Mouse (Mus musculus) gastrocnemius, postnatal 36 days (tissue): ENCODE measurements around the gene Tigd4. TPM values are rescaled to one million over a fixed set of nuclear protein-coding genes. Genes with fewer than 3 reads are reported as not detected.

Source experiments
- DNase-seq, 2 experiments: peaks; one replicate each; pipeline ENCODE4 v3.0.0; 2022
- intact Hi-C: fragments of 180-260 bp; cut with DNase I; formaldehyde crosslinking; loops from one replicate; pipeline ENCODE4 v1.15.1; 2025
- total RNA-seq, 2 experiments: library from RNA; stranded (reverse); gene quantifications; 2 replicates each; pipeline ENCODE4 v1.2.3; 2021

Tigd4 gene
- total RNA-seq, 2 experiments from 2014 or later = 6.6 to 7.5 TPM

GRCm38 (mm10) chr3:84603212-84603611 lies 9.8 kb downstream of the Tigd4 start:
- intact Hi-C loops = no loop called here

GRCm38 (mm10) chr3:84610183-84610710 lies 16.9 kb downstream of the Tigd4 start:
- no peak for DNase-seq
- intact Hi-C loops = no loop called here

More at GRCm38 (mm10) chr3:84603212-84603611, 9.8 kb downstream of the Tigd4 start:
- no peak for DNase-seq

GRCm38 (mm10) chr3:84615050-84615855 lies 21.9 kb downstream of the Tigd4 start:
- intact Hi-C loops = loop anchor here (2.0 to 5.0 kb wide), 3 partner anchors 72 to 292 kb away; no protein-coding TSS in a partner anchor
- DNase-seq = no peak

- intact Hi-C loops = loop anchor here (2.0 to 5.0 kb wide), 3 partner anchors 71 to 291 kb away; no protein-coding TSS in a partner anchor
- DNase-seq = no peak
Observed at GRCm38 (mm10) chr3:84615856-84616225, 22.5 kb downstream of the Tigd4 start.

- intact Hi-C loops = loop anchor here (5.0 kb wide), 2 partner anchors 69 to 289 kb away; no protein-coding TSS in a partner anchor
- DNase-seq = no peak
Observed at GRCm38 (mm10) chr3:84618627-84619026, 25.3 kb downstream of the Tigd4 start.

GRCm38 (mm10) chr3:84619056-84619455 lies 25.7 kb downstream of the Tigd4 start:
- intact Hi-C loops = loop anchor here (5.0 kb wide), 2 partner anchors 68 to 288 kb away; no protein-coding TSS in a partner anchor
- DNase-seq = no peak

GRCm38 (mm10) chr3:84619725-84620124 lies 26.4 kb downstream of the Tigd4 start:
- DNase-seq = no peak
- intact Hi-C loops = loop anchor here (5.0 kb wide), 2 partner anchors 68 to 288 kb away; no protein-coding TSS in a partner anchor

- intact Hi-C loops = no loop called here
- DNase-seq = no peak
Observed at GRCm38 (mm10) chr3:84622026-84622425, 28.7 kb downstream of the Tigd4 start.

- intact Hi-C loops = no loop called here
- no peak for DNase-seq
Observed at GRCm38 (mm10) chr3:84631586-84631985, 38.2 kb downstream of the Tigd4 start.

GRCm38 (mm10) chr3:84637095-84637494 lies 43.7 kb downstream of the Tigd4 start:
- intact Hi-C loops = no loop called here
- DNase-seq = no peak

GRCm38 (mm10) chr3:84637890-84638578 lies 44.7 kb downstream of the Tigd4 start:
- intact Hi-C loops = no loop called here
- no peak for DNase-seq

- DNase-seq = no peak
- intact Hi-C loops = no loop called here
Observed at GRCm38 (mm10) chr3:84638858-84639257, 45.5 kb downstream of the Tigd4 start.

GRCm38 (mm10) chr3:84639767-84640500 lies 46.6 kb downstream of the Tigd4 start:
- DNase-seq = no peak
- intact Hi-C loops = no loop called here

- DNase-seq = no peak
- intact Hi-C loops = no loop called here
Observed at GRCm38 (mm10) chr3:84640536-84640935, 47.2 kb downstream of the Tigd4 start.

GRCm38 (mm10) chr3:84641391-84641790 lies 48.0 kb downstream of the Tigd4 start:
- no peak for DNase-seq
- intact Hi-C loops = no loop called here

- no peak for DNase-seq
- intact Hi-C loops = no loop called here
Observed at GRCm38 (mm10) chr3:84642942-84643341, 49.6 kb downstream of the Tigd4 start.

- DNase-seq = no peak
- intact Hi-C loops = no loop called here
Observed at GRCm38 (mm10) chr3:84645156-84646006, 52.0 kb downstream of the Tigd4 start.

GRCm38 (mm10) chr3:84646007-84646290 lies 52.6 kb downstream of the Tigd4 start:
- intact Hi-C loops = no loop called here
- DNase-seq = no peak

GRCm38 (mm10) chr3:84646331-84646845 lies 53.0 kb downstream of the Tigd4 start:
- no peak for DNase-seq

More at GRCm38 (mm10) chr3:84646331-84646845, 53.0 kb downstream of the Tigd4 start:
- intact Hi-C loops = no loop called here
